Mouse (Mus musculus) CH12.LX (cell line): Measurements from ENCODE around the gene Vps37c.

Experiments used
- EP300 ChIP-seq: IDR thresholded peaks from 2 replicates; pipeline ENCODE4 v1.6.1; 2011; ENCODE audit warnings: low read length, improper control_type of control experiment
- MYC ChIP-seq: IDR thresholded peaks from 2 replicates; pipeline ENCODE4 v1.6.1; 2011; ENCODE audit warnings: low read depth, mild to moderate bottlenecking, improper control_type of control experiment, low read length
- POLR2A ChIP-seq: IDR thresholded peaks from 2 replicates; pipeline ENCODE4 v1.6.1; 2011; ENCODE audit warnings: low read depth, mild to moderate bottlenecking, improper control_type of control experiment, low read length
- USF1 ChIP-seq: IDR thresholded peaks from 2 replicates; pipeline ENCODE4 v1.6.1; 2014; ENCODE audit warnings: low read depth, mild to moderate bottlenecking, inconsistent platforms, low read length, improper control_type of control experiment

- no peak for TF ChIP-seq MYC
- no peak for TF ChIP-seq POLR2A
- TF ChIP-seq EP300, result no peak
- TF ChIP-seq USF1, result no peak
Observed at GRCm38 (mm10) chr19:10712646-10713045, 24.1 kb downstream of the Vps37c start.
